Mouse (Mus musculus) retina, postnatal 1 day (tissue): ENCODE results near the gene Armh3.

ENCODE experiments used
- DNase-seq: peaks from one replicate; pipeline ENCODE4 v3.0.0-alpha.2; 2012

The Armh3 gene

GRCm38 (mm10) chr19:45997785-45998693 lies at the start of gene Armh3:
Gene Armh3 (minus strand): TSS chr19:45998488.
- DNase-seq, result peak; percentile 97

- no peak for DNase-seq
Measured at GRCm38 (mm10) chr19:46047426-46047825, 49.1 kb upstream of the Armh3 start.

GRCm38 (mm10) chr19:46046621-46047025 lies 48.3 kb upstream of the Armh3 start:
- DNase-seq, result peak; percentile 40

DNA sequence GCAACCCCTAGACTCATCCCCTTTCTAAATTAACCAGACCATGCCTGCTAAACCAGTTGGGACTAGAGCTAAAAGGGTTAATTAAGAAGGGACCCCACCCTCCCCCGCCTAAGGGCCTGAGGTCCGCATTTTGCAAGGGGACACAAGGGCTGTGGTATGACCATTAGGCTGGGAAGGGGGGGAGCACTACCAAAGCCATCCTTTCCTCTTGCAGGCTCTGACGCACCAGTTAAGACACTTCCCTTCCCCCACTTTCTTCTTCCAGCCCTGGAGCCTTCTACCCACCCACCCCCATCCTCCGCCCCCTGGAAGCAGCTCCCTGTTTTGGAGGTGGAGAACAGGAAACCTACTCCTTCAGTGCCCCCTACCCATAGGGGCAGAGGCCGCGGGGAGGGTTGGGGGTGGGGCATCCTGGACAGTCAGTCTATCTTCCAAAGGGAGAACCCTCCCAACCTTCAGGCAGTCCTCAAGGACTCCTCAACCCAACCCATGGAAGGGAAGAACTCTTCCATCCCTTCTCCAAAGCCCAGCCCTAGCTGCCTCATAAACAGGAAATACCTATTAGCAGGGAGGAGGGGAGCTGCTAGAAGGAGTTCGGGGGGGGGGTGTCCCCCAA lies 47.5 kb upstream of the Armh3 start:
- DNase-seq, result peak; percentile 80

DNA sequence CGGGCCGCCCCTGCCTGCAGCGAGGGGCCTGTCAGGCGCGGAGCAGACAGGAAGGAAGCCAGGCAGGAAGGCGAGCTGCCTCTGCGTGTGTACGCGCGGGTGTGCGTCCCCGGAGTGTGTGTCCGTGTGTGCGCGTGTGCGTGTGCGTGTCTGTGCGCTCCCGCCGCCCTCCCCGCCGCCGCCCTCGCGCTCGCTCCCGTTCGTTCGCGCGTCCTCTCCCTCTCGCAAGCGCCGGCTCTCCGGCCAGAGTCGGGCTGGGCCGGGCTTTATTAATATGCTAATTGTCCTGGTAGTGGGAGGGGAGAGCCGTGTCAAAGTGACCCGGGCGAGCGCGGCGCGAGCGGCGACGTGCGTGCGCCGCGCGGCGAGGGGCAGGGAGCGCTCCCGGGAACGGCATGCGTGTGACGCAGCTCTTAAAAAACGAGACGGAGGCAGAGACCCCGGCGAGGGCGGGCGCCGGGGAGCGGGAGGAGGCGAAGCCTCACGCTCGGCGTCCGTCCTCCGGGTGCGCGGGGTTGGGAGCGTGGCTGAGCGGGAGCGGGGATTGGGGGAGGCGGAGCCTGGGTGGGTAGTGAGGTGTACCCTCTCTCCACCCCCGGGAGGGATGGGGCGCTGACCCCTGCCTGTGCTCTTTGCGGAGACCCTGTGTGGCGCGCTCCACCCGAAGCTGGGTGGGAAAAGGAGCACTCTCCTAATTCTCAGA lies 46.9 kb upstream of the Armh3 start, which contains the start of gene Ldb1:
TSS of gene Ldb1 (minus strand) at position 222 of the 703 bp plus-strand sequence.
- DNase-seq, result peak; percentile 96

DNA sequence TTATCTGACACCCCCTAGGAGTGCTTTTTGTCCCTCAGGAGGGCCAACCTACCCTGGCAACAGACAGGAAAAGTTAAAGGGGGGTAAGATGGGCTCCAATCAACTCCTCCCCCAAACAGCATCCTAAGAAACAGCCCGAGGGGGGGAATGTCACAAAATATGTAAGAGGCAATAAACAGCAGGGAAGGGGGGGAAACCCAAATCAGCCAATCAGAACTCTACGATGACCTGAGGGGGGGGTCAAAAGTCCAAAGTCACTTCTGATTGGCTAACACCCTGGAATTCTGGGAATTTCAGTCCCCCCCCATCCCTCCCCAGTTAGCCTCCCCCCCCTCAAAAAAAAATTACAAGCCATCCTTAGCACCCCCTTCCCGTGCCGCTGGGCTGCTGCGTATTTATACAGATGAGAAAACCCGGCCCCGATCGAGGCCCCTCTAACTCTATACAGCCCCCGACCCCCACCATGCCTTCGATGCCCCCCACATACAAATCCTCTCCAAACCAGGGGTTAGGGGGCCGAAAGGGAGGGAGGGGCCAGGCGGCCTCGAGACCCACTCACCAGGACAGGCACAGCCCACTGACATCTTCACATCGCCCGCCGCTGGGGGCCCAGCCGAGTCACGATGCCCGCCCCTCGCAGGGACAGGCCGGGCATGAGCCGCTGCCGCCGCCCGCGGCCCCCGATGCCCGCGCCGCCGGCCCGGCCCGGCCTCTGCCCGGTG lies 46.1 kb upstream of the Armh3 start, which contains the start of gene Pprc1:
TSS of gene Pprc1 (plus strand) at position 616 of the 722 bp plus-strand sequence.
- peak; percentile 65 for DNase-seq

DNA sequence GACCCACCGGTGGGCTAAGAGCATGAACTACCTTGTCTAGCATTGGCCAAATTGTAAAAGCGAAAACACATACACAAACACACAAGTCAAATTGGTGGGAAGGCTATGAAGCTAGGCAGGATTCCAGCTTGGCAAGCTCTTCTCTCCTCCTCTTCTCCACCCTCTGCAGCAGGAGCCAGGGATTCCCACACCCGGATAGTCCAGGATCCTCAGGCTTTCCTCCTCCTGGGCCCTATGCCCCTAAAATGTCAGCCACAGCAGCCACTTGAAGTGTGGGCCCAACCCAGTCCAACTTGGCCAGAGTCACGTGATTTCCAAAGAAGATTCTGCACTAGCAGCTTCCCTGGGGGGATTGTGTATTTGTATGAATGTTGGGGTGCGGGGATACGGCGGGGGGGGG lies 45.1 kb upstream of the Armh3 start:
- no peak for DNase-seq

DNA sequence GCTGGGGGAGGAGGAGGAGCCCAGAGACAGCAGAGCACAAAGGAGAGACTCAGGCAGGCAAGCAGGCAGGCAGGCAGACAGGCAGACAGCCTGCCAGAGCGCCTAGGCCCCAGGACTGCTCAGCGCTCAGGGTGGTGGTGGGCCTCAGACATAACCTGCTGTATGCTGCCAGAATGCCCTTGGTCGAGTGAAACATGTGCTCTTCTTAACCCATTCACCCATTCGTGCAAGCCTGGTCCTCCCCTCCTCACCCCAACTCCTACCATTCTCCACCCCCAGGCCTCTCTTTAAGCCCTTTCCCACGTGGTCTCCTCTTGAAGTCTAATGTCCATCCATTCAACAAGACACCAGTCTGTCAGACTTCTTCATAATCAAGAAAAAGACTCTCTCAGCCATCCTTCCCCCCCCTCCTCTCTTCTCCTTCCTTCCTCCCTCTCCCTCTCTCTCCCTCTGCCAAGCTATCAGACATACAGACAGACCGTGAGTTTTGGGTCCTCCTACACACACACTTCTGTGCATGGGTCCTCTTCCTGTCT lies 44.3 kb upstream of the Armh3 start:
- DNase-seq, result peak; percentile 92

GRCm38 (mm10) chr19:46041933-46042475 lies 43.7 kb upstream of the Armh3 start:
- DNase-seq, result peak; percentile 98

- no peak for DNase-seq
Measured at GRCm38 (mm10) chr19:46041299-46041932, 43.1 kb upstream of the Armh3 start.

- no peak for DNase-seq
Measured at GRCm38 (mm10) chr19:46040149-46040902, 42.0 kb upstream of the Armh3 start.

GRCm38 (mm10) chr19:46039478-46039877 lies 41.2 kb upstream of the Armh3 start:
- peak; percentile 98 for DNase-seq

DNA sequence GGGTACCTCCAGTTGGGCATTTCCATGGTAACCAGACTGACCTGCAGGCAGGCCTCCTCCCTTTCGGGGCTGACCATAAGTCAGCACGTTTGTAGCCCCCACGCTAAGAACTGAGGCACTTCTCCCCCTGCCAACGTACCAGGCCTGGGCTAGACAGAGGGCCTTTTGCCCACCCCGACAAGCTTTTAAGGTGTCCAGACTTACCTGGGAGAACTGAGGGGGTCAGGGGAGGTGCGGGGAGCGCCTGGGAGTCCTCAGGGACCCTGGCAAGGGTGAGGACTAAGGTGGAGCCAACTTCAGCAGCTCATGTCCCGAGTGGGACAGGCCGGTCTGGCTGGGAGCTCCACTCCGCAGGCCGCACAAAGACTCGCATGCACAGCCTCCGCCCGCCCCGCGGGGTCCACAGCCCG lies 40.6 kb upstream of the Armh3 start:
- DNase-seq, result no peak

- peak; percentile 36 for DNase-seq
Measured at GRCm38 (mm10) chr19:46037925-46038850, 39.9 kb upstream of the Armh3 start.

DNA sequence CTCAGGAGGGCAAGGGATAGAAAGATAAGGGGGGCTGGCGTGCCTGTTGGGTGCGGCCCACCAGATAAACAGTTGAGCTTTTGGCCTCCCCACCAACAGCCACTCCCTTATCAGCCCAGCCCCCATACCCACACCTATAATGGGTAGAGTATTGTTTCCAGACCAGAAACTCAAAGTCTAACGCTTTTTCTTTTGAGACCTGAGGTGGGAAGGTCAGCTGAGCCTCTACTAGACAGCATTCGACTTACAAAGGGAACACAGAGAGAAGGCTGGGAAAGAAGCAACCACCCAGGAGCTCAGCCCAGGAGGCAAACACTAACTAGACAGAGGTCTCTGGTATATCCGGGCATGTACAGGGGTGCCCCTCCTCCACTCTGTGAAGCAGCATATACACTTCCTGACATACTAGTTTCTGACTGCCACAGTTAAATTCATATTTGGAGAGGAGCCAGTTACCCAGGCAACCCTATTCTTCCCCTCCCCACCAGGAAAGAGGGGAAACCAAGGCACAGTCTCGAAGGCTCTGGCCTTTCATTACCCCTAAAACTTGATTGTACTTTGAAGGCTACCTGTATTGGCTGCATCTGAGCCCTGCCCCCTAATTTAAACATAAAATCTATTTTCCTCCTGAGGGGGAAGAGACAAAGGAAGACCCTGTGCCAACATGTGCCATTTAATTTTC lies 39.1 kb upstream of the Armh3 start:
- no peak for DNase-seq

GRCm38 (mm10) chr19:46036477-46037242 lies 38.4 kb upstream of the Armh3 start:
- peak; percentile 62 for DNase-seq

GRCm38 (mm10) chr19:46035971-46036370 lies 37.7 kb upstream of the Armh3 start:
- DNase-seq, result no peak

DNA sequence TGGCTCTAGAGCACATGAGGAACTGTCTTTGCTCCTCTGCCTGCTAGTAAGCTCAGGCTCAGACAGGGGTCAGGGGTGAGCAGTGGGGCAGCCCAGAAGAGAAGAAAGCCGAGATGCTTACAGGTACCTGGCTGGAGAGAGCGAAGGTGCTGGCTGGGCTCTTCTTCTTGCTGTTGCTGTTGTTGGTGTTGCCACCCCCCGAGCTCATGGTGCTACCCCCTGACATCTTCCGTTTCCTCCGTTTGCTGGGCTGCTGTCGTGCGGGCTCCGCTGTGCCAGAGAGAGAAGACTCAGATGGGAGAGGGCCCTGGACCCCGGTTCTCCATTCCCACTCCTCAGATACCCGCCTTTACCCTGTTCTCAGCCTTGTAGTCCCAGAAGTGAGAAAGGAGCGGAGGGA lies 35.6 kb upstream of the Armh3 start:
- DNase-seq, result no peak
